Mouse (Mus musculus) cerebellum, adult 2 months (tissue): ENCODE measurements around the gene Tmprss15.

ENCODE experiments used
- CTCF ChIP-seq: fragments of 200-500 bp; IDR thresholded peaks from 2 replicates; pipeline ENCODE4 v1.5.1; 2011; ENCODE audit warnings: low read depth, mild to moderate bottlenecking, control low read depth, low read length, moderate library complexity, borderline replicate concordance; ENCODE audit not compliant: insufficient read depth
- POLR2A ChIP-seq: fragments of 200-500 bp; IDR thresholded peaks from 2 replicates; pipeline ENCODE4 v1.6.1; 2011; ENCODE audit warnings: low read length, control low read depth, borderline replicate concordance; ENCODE audit not compliant: insufficient read depth

DNA sequence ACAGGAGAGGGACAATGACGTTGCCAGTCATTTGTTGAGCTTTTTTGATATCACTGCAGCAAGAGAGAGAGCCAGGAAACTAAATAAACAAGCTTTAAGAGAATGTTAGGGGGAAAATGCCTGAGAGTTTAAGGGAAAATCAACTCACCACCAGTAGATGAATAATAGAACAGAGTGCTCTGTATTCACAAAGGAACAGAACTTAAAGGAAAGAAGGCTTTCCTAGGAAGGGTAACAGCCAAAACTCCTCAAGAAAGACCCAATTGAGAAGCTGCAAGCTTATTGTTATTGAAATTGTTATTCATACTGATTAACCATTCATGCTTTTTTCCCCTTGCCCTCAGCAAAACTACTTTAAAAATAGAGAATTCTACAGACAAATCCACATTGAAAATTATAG is 18.6 kb upstream of the Tmprss15 start:
- TF ChIP-seq CTCF (no peak), POLR2A (no peak)
